Mouse (Mus musculus) gastrocnemius, postnatal 10 days (tissue): Measurements from ENCODE around the gene Lnx2. TPM values are rescaled to one million over a fixed set of nuclear protein-coding genes. Genes with fewer than 3 reads are reported as not detected.

Source experiments
- DNase-seq: peaks from one replicate; pipeline ENCODE4 v3.0.0; 2021; ENCODE audit warnings: mixed read lengths
- long read RNA-seq, 2 experiments: library from polyadenylated mRNA; stranded (forward); transcript quantifications; one replicate each; pipeline ENCODE4 v2.0.0; 2021
- total RNA-seq, 2 experiments: library from RNA; stranded (reverse); gene quantifications; 2 replicates each; pipeline ENCODE4 v1.2.3; 2021

Gene Lnx2
- 1 to 10 TPM; 6.7 to 7.4 TPM for total RNA-seq
- long read RNA-seq, experiment 1, full-length matches to known transcripts: 14 of 22 reads
- long read RNA-seq, experiment 1, partial matches to known transcripts: 2 of 22 reads
- long read RNA-seq, experiment 1, other reads (novel, unspliced or antisense): 6 of 22 reads
- long read RNA-seq, experiment 2, full-length matches to known transcripts: 8 of 15 reads
- long read RNA-seq, experiment 2, partial matches to known transcripts: 4 of 15 reads
- long read RNA-seq, experiment 2, other reads (novel, unspliced or antisense): 3 of 15 reads

DNA sequence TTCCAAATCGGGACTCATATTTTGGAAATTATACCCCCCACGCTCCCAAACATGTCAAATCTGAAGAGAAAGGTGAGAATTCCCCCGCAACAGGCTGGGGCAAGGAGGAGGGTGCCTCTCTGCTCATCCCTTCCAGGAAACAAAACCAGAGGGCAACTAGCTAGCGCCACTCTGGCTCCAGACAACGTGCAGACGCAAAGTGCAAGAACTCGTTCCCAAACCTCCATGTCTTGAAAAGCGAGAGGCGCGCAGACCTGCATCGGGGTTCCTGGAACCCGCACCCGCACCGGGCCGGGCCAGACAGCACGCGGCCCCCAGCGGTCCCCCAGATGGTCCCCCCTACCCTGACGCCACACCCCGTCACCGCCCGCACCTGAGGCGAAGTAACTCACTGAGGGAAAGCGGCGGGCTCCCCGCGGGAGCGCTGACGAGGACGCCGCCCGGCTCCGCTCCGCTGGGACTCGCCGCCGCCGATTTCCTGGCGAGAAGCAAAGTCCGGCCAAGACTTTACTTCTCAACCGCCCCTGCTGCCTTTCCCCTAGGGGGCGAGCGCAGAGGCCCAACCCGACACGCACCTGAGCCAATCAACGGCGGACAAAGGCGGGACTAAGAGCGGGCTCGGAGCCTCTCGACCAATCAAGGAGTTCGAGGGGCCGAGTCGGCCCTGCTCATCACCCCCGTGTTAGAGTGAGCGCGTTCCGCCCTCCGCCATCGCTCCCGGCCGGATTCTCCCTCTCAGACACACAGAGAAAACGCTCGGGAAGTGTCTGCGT is at the start of gene Lnx2:
Lnx2 (minus strand) TSS at position 561 of the 773 bp plus-strand sequence.
- DNase-seq: peak; percentile 96

DNA sequence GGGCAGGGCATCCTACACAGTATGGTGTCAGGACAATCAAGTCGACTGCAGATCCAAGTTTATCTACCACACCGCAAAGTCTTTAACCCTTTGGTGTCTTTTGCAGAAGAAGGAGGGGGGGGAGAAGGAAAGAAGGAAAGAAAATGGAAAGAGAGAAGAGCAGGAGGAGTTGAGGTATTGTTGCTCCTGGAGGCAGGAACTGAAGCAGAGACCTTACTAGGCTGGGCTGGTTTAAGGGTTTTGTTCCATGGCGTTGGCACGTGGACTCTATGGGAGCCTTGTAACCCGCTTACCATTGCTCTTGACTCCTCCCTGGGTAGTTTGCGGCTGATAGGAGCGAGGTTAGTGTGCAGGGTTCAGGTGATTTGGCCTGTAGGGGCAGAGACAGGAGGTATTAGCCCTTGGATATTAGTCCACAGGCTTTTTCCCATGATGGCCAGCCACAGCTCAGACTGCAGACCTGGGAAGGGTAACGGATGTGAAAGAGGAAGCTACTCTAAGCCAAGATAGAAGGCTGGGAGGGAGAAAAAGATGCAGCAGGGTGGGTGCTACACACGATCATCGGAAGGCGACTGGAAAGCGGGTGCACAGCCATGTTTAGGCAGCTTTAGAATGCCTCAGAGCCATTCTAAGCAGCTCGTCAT is 49.3 kb upstream of the Lnx2 start:
- no peak for DNase-seq

- DNase-seq: no peak
Measured at GRCm38 (mm10) chr5:147124794-147125193, 48.4 kb upstream of the Lnx2 start.

- no peak for DNase-seq
Measured at GRCm38 (mm10) chr5:147121146-147121545, 44.8 kb upstream of the Lnx2 start.

GRCm38 (mm10) chr5:147117027-147117426 is 40.6 kb upstream of the Lnx2 start:
- no peak for DNase-seq

GRCm38 (mm10) chr5:147115631-147116030 is 39.2 kb upstream of the Lnx2 start:
- DNase-seq: no peak

GRCm38 (mm10) chr5:147114738-147115137 is 38.4 kb upstream of the Lnx2 start:
- DNase-seq: no peak

- no peak for DNase-seq
Measured at GRCm38 (mm10) chr5:147108861-147109591, 32.6 kb upstream of the Lnx2 start.

- DNase-seq: no peak
Measured at GRCm38 (mm10) chr5:147107276-147107675, 30.9 kb upstream of the Lnx2 start.

DNA sequence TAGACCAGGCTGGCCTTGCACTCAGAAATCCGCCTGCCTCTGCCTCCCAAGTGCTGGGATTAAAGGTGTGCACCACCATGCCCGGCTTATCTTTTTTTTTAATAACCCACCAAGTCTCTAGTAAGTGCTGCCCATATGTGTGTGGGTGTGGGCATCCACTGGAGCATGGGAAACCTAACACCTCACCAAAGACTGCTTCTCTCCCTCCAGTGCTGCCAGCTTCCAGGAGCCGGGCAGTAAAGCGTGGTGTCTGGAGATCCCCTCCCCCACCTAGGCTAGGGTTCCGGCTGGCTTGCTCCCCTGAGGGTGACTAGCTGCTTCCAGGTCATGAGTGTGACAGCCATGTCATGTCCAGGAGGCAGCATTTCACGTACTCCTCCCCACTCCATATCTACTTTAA is 25.9 kb upstream of the Lnx2 start:
- no peak for DNase-seq

DNA sequence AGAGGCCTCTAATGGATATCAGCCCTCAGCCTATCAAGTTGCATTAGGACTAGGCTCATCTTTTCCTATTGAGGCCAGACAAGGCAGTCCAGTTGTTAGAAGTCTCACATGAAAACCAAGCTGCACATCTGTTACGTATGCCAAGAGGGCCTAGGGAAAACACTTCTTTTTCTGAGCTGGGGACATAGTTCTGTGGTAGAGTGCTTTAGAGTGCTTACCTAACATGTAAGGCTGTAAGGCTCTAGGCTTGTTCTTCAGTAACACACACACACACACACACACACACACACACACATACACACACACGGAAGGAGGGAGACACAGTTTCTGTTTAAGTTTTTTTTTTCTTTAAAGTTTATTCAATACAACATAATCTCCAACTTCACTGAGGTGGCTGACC is 23.8 kb upstream of the Lnx2 start:
- DNase-seq: no peak

DNA sequence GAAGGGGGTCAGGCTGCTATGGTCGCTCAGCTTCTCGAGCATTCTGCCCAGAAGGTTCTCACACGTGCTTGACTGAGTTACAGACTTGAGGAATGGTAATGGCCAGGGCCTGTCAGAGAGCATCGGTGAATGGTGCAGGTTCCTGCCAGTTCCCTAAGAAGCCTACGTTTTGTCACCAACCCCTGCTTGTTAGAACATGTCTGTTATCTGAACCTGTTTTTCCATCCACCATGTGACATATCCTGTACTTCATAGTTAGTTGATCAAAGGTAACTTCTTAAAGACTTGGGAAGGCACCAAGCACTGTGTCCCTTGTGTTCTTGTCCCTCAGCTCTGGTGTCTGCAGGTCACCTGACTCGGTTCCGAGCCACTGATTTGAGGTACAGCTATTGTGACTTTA is 22.3 kb upstream of the Lnx2 start:
- DNase-seq: no peak

- DNase-seq: no peak
Measured at GRCm38 (mm10) chr5:147096586-147096985, 20.2 kb upstream of the Lnx2 start.

DNA sequence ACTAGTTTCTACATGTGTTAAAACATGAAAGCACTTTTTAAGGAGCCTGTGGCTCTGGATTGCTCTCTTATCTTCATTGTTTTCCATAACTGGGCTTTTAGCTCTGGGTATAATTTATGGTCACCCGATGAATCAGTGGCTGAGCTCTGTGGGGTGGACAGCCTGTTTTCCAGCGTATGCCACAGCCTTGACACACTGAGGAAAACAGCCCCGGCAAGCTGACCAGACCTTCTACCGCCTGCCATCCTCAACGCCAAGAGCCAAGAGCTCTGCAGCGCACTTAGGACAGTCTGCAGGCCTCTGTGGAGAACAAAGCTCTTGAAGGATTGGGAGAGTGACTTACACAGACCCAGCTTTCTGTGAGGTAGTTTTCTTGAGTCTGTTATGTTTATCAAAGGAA is 17.9 kb upstream of the Lnx2 start:
- DNase-seq: no peak

- DNase-seq: no peak
Measured at GRCm38 (mm10) chr5:147092448-147092847, 16.1 kb upstream of the Lnx2 start.

DNA sequence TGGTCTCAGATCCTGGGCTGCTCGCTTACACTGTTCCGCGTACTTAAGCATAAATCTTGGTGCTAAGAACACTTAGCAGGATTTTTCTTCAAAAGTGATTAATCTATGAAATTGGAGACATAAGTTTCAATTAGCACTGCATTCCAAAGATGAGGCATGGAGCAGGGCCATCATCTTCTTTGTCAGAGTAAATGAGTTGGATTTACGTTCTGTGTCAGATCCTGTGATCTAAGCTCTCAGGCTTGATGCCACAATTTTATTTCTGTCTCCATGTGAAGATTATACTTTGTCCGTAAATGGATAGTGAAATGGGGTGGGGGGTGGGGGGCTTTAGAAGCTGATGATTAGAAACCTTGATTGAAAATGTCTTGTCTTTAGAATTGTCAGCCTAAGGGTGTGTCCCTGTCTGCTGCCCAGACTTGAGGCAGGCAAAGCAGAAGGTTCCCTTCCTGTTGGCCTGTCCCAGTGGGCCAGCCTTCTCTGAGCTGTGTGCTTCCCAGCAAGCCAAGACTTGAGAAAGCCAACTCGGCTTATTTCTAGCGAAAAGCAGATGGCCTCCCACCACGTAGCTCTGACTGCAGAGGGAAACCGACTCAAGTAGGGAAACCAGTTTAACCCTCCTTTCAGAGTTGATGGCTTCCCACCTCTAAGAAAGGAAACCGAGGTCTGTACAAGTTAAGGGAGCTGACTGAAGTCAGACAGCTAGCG is 14.0 kb upstream of the Lnx2 start:
- DNase-seq: no peak

GRCm38 (mm10) chr5:147089836-147090235 is 13.4 kb upstream of the Lnx2 start:
- DNase-seq: no peak

DNA sequence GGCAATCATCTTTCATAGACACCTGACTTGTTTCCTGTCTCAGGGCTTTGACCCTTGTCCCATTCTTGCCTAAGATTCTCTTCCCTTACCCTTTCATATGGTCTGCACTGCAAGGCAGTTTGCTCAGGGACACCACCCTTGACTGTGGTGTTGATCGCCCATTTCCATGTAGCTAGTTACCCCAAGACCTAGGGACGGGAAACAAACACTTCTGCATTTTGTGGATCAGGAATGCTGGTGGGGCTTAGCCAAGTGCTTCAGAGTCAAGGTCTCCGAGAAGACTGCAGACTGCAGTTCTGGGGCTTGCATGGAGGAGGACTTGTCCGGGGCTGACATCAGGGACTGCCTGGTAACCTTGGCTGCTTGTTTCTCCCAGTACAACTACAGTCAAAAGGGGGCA is 10.4 kb upstream of the Lnx2 start:
- DNase-seq: no peak

DNA sequence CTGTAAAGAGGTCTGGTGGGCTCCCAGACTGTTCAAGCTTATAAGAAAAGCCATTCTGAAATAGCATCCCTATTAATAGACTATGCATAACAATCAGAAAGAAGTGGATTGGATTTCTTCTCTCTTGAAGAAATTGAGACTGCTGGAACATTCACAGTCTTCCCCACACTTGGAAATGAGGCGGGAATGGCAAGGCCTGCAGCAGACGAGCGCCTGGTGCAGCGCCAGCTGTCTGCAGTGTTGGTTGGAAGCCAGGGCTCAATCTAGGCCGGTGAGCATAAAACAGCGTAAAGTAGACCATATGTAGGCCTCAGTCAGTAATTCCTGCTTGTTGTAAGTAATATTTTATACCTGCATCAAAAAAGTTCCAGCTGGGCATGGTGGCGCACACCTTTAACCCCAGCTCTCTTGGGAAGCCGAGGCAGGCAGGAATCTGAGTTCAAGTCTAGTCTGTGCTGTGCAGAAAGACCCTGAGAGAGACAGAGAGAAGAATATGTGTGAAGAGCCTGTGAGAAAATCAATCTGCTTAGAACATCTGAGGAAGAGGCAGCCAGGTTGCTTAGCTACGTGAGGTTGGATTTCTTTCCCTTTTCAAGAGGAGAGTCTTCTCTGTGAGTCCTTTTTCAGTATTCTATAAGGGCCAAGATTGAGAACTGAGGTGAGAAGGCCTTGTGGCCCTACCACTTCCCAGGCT is 9.0 kb upstream of the Lnx2 start:
- DNase-seq: peak; percentile 38

DNA sequence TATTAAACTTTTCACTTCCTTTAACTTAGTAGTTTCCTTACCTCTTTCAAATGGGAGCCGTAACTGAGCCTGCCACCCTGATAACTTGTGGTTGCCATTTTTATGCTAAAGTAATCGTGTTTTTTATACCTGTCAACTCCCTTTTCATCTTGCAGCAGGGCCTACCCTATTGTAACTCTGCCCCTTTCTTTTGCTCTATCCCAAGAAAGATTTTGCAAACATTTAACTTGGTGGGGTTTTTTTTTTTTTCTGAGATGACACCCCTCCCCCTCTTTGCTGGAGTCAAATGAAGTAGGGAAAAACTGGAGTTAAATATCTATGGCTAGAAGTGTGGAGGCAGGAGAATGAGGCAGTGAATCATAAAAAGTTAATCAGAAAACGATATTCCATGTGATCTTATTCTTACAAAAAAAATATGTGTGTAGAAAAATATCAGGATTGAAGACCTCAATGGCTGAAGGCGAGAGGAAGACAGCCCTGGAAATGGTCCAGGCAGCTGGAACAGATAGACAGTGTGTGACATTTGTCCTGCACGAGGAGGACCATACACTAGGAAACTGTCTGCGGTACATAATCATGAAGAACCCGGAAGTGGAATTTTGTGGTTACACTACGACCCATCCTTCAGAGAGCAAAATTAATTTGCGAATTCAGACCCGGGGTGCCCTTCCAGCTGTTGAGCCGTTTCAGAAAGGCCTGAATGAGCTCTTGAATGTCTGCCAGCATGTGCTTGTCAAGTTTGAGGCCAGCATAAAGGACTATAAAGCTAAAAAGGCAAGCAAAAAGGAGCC is 1.9 kb upstream of the Lnx2 start:
- no peak for DNase-seq
